Mouse (Mus musculus) MEL (cell line): ENCODE measurements around the gene Slc38a7. TPM values are rescaled to one million over a fixed set of nuclear protein-coding genes. Genes with fewer than 3 reads are reported as not detected.

Source experiments
- DNase-seq: peaks from one replicate; pipeline ENCODE4 v3.0.0; 2011; ENCODE audit warnings: low read depth, low spot score
- H3K27ac ChIP-seq: 2 replicates; pipeline ENCODE4 v1.5.1; 2012; ENCODE audit warnings: low read depth, mild to moderate bottlenecking, control low read depth, low read length, moderate library complexity; ENCODE audit not compliant: control insufficient read depth
- H3K27me3 ChIP-seq, 2 experiments: fragments of 150-350 bp in 1 of 2; sonication (generic) in 1 of 2; 2 replicates each; pipeline ENCODE4 v1.6.1; 2012; ENCODE audit warnings: low read length in 2 of 2, mild to moderate bottlenecking in 2 of 2, improper control_type of control experiment in 1 of 2, moderate library complexity in 1 of 2; ENCODE audit not compliant: insufficient read depth in 2 of 2, control insufficient read depth in 1 of 2
- H3K36me3 ChIP-seq, 2 experiments: 2 replicates each; pipeline ENCODE4 v1.6.1; 2012 to 2014; ENCODE audit warnings: low read length in 2 of 2, improper control_type of control experiment in 1 of 2, inconsistent platforms in 1 of 2, mild to moderate bottlenecking in 1 of 2; ENCODE audit not compliant: insufficient read depth in 2 of 2, control insufficient read depth in 1 of 2
- H3K4me1 ChIP-seq, 2 experiments: fragments of 150-350 bp in 1 of 2; sonication (generic) in 1 of 2; 2 replicates each; pipeline ENCODE4 v1.6.1; 2012; ENCODE audit warnings: low read length in 2 of 2, improper control_type of control experiment in 1 of 2, mild to moderate bottlenecking in 1 of 2; ENCODE audit not compliant: insufficient read depth in 2 of 2, control insufficient read depth in 1 of 2
- H3K4me3 ChIP-seq, 2 experiments: fragments of 150-350 bp in 1 of 2; sonication (generic) in 1 of 2; 2 replicates each; pipeline ENCODE4 v1.5.1; 2012; ENCODE audit warnings: low read depth in 2 of 2, low read length in 2 of 2, mild to moderate bottlenecking in 2 of 2, moderate library complexity in 2 of 2, control low read depth in 1 of 2, improper control_type of control experiment in 1 of 2; ENCODE audit not compliant: control insufficient read depth in 1 of 2, insufficient read depth in 1 of 2
- H3K79me2 ChIP-seq: 2 replicates; pipeline ENCODE4 v1.6.1; 2012; ENCODE audit warnings: mild to moderate bottlenecking, low read length, moderate library complexity; ENCODE audit not compliant: control insufficient read depth, poor library complexity, insufficient read depth
- H3K9ac ChIP-seq: 2 replicates; pipeline ENCODE4 v1.6.1; 2012; ENCODE audit warnings: low read depth, mild to moderate bottlenecking, control low read depth, low read length, moderate library complexity; ENCODE audit not compliant: control insufficient read depth, poor library complexity, severe bottlenecking
- H3K9me3 ChIP-seq: fragments of 150-350 bp; sonication (generic); replicated peaks from 2 replicates; pipeline ENCODE4 v1.6.1; 2012; ENCODE audit warnings: mild to moderate bottlenecking, low read length, improper control_type of control experiment, moderate library complexity; ENCODE audit not compliant: insufficient read depth
- BHLHE40 ChIP-seq: IDR thresholded peaks from 2 replicates; pipeline ENCODE4 v1.6.1; 2012; ENCODE audit warnings: low read depth, mild to moderate bottlenecking, inconsistent platforms, low read length, improper control_type of control experiment, borderline replicate concordance
- CHD1 ChIP-seq: IDR thresholded peaks from 2 replicates; pipeline ENCODE4 v1.6.1; 2012; ENCODE audit warnings: low read depth, mild to moderate bottlenecking, inconsistent platforms, low read length, improper control_type of control experiment
- CHD2 ChIP-seq: IDR thresholded peaks from 2 replicates; pipeline ENCODE4 v1.6.1; 2011; ENCODE audit warnings: low read length, improper control_type of control experiment
- CTCF ChIP-seq, 3 experiments: IDR thresholded peaks in 2 of 3; conservative IDR thresholded peaks in 1 of 3; 2 replicates each; pipeline ENCODE4 v1.5.1; 2011 to 2012; ENCODE audit warnings: low read length in 3 of 3, low read depth in 2 of 3, mild to moderate bottlenecking in 2 of 3, improper control_type of control experiment in 1 of 3, inconsistent platforms in 1 of 3, mixed read lengths in 1 of 3, moderate library complexity in 1 of 3; ENCODE audit not compliant: control insufficient read depth in 1 of 3, insufficient read depth in 1 of 3, poor library complexity in 1 of 3, severe bottlenecking in 1 of 3
- ETS1 ChIP-seq: IDR thresholded peaks from 2 replicates; pipeline ENCODE4 v1.6.1; 2012; ENCODE audit warnings: low read depth, mild to moderate bottlenecking, inconsistent platforms, low read length, improper control_type of control experiment, moderate library complexity
- GABPA ChIP-seq: IDR thresholded peaks from 2 replicates; pipeline ENCODE4 v1.6.1; 2012; ENCODE audit warnings: low read depth, mild to moderate bottlenecking, inconsistent platforms, low read length, improper control_type of control experiment, moderate library complexity
- GATA1 ChIP-seq: IDR thresholded peaks from 2 replicates; pipeline ENCODE4 v1.6.1; 2011; ENCODE audit warnings: low read depth, low read length, improper control_type of control experiment
- HCFC1 ChIP-seq: IDR thresholded peaks from 2 replicates; pipeline ENCODE4 v1.6.1; 2012; ENCODE audit warnings: low read depth, mild to moderate bottlenecking, inconsistent platforms, low read length, improper control_type of control experiment, moderate library complexity
- JUND ChIP-seq: IDR thresholded peaks from 2 replicates; pipeline ENCODE4 v1.6.1; 2011; ENCODE audit warnings: low read depth, mild to moderate bottlenecking, improper control_type of control experiment, low read length
- MAFK ChIP-seq: IDR thresholded peaks from 2 replicates; pipeline ENCODE4 v1.6.1; 2011; ENCODE audit warnings: low read depth, mild to moderate bottlenecking, low read length, improper control_type of control experiment, borderline replicate concordance
- MAZ ChIP-seq: IDR thresholded peaks from 2 replicates; pipeline ENCODE4 v1.6.1; 2012; ENCODE audit warnings: low read depth, mild to moderate bottlenecking, inconsistent platforms, low read length, improper control_type of control experiment
- MEF2A ChIP-seq: IDR thresholded peaks from 2 replicates; pipeline ENCODE4 v1.6.1; 2014; ENCODE audit warnings: low read depth, mild to moderate bottlenecking, inconsistent platforms, low read length, improper control_type of control experiment; ENCODE audit not compliant: poor library complexity, insufficient replicate concordance, severe bottlenecking; ENCODE audit errors: extremely low read depth
- MYB ChIP-seq: IDR thresholded peaks from 2 replicates; pipeline ENCODE4 v1.6.1; 2011; ENCODE audit warnings: mild to moderate bottlenecking, low read depth, low read length, improper control_type of control experiment
- NELFE ChIP-seq: IDR thresholded peaks from 2 replicates; pipeline ENCODE4 v1.6.1; 2011; ENCODE audit warnings: low read depth, low read length, improper control_type of control experiment
- POLR2A ChIP-seq, 2 experiments: IDR thresholded peaks; 2 replicates each; pipeline ENCODE4 v1.6.1; 2011 to 2012; ENCODE audit warnings: low read length in 2 of 2, mild to moderate bottlenecking in 2 of 2, control low read depth in 1 of 2, improper control_type of control experiment in 1 of 2, low read depth in 1 of 2, moderate library complexity in 1 of 2; ENCODE audit not compliant: control insufficient read depth in 1 of 2, insufficient read depth in 1 of 2, poor library complexity in 1 of 2
- POLR2AphosphoS2 ChIP-seq: IDR thresholded peaks from 2 replicates; pipeline ENCODE4 v1.6.1; 2011; ENCODE audit warnings: low read length, improper control_type of control experiment
- RCOR1 ChIP-seq: IDR thresholded peaks from 2 replicates; pipeline ENCODE4 v1.6.1; 2012; ENCODE audit warnings: low read depth, mild to moderate bottlenecking, inconsistent platforms, low read length, improper control_type of control experiment
- SMC3 ChIP-seq: IDR thresholded peaks from 2 replicates; pipeline ENCODE4 v1.6.1; 2011; ENCODE audit warnings: low read depth, low read length, improper control_type of control experiment
- TCF12 ChIP-seq: IDR thresholded peaks from 2 replicates; pipeline ENCODE4 v1.6.1; 2014; ENCODE audit warnings: low read depth, mild to moderate bottlenecking, inconsistent platforms, low read length, improper control_type of control experiment, moderate library complexity
- UBTF ChIP-seq: IDR thresholded peaks from 2 replicates; pipeline ENCODE4 v1.6.1; 2012; ENCODE audit warnings: low read depth, mild to moderate bottlenecking, inconsistent platforms, low read length, improper control_type of control experiment, moderate library complexity, borderline replicate concordance; ENCODE audit not compliant: insufficient read depth
- USF1 ChIP-seq: IDR thresholded peaks from 2 replicates; pipeline ENCODE4 v1.6.1; 2014; ENCODE audit warnings: low read depth, mild to moderate bottlenecking, inconsistent platforms, low read length, improper control_type of control experiment, moderate library complexity
- USF2 ChIP-seq, 2 experiments: IDR thresholded peaks; 2 replicates each; pipeline ENCODE4 v1.6.1; 2011 to 2012; ENCODE audit warnings: improper control_type of control experiment in 2 of 2, low read length in 2 of 2, borderline replicate concordance in 1 of 2, inconsistent platforms in 1 of 2, low read depth in 1 of 2, mild to moderate bottlenecking in 1 of 2; ENCODE audit not compliant: insufficient read depth in 1 of 2
- ZC3H11A ChIP-seq: IDR thresholded peaks from 2 replicates; pipeline ENCODE4 v1.6.1; 2012; ENCODE audit warnings: low read depth, mild to moderate bottlenecking, inconsistent platforms, low read length, improper control_type of control experiment
- ZKSCAN1 ChIP-seq: IDR thresholded peaks from 2 replicates; pipeline ENCODE4 v1.6.1; 2012; ENCODE audit warnings: low read depth, mild to moderate bottlenecking, inconsistent platforms, low read length, improper control_type of control experiment, moderate library complexity
- ZMIZ1 ChIP-seq: IDR thresholded peaks from 2 replicates; pipeline ENCODE4 v1.6.1; 2012; ENCODE audit warnings: low read depth, mild to moderate bottlenecking, inconsistent platforms, low read length, improper control_type of control experiment, moderate library complexity
- polyA plus RNA-seq, 2 experiments: library from polyadenylated mRNA; stranded (reverse) in 1 of 2; unstranded in 1 of 2; fragments of >175 nt in 1 of 2; fragments of >200 nt in 1 of 2; gene quantifications; 2 replicates each; pipeline versions ENCODE4 v1.2.1 to v1.2.4; 2012; ENCODE audit warnings: low replicate concordance in 2 of 2, low read depth in 1 of 2; ENCODE audit not compliant: insufficient read length in 2 of 2, insufficient read depth in 1 of 2, missing spikeins in 1 of 2
- total RNA-seq: library from RNA; depleted of rRNA; stranded (reverse); fragments of 300-350 nt; gene quantifications from 2 replicates; pipeline ENCODE4 v1.2.3, GENCODE M21; 2012

The Slc38a7 gene
- total and polyA plus RNA-seq, 3 experiments: 2.5 to 6.5 TPM; not detected in 1

DNA sequence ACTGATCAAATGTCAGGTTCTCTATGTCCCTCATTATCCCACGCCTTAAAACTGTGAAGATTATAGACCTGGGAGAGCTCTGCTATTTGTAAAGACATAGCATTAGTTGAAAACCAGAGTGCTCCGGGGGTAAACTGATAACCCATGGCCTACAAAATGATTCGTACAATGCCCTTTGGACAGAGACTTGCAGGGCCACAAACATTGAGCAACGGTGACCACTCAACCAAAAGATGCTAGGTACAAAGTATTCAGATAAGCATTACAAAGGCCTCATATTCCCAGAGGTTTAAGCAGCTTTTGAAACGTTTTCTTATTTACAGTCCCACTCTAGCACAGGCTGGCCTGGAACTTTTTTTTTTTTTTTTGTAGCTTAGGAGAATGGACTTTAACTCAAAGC is 32.6 kb upstream of the Slc38a7 start:
- no peak overlapping the region for H3K9ac ChIP-seq
- peaks cover 2 to 13% of the 10 kb centered on the region in 2 experiments for H3K4me1 ChIP-seq
- peaks cover 54% of the 10 kb centered on the region for H3K79me2 ChIP-seq
- H3K9me3 ChIP-seq: no peaks in the 10 kb centered on the region
- H3K36me3 ChIP-seq: peaks cover 0 to 21% of the 10 kb centered on the region in 2 experiments; a peak in 2 of 4 replicates
- TF ChIP-seq NELFE (no peak), MYB (no peak), GATA1 (no peak), GABPA (no peak), SMC3 (no peak), ZMIZ1 (no peak), ZC3H11A (no peak), USF2 (IDR thresholded peaks at IDR 0.05; ENCODE audit: borderline replicate concordance in 1 of 2, insufficient read depth in 1 of 2, low read depth in 1 of 2, low read length in 2 of 2) (no peak), POLR2AphosphoS2 (no peak), UBTF (no peak), MAZ (no peak), HCFC1 (no peak), ETS1 (no peak), TCF12 (no peak), JUND (no peak)
- no peak overlapping the region for H3K4me3 ChIP-seq
- DNase-seq: no peak
- H3K27me3 ChIP-seq: no peaks in the 10 kb centered on the region
- H3K27ac ChIP-seq: no peak overlapping the region

DNA sequence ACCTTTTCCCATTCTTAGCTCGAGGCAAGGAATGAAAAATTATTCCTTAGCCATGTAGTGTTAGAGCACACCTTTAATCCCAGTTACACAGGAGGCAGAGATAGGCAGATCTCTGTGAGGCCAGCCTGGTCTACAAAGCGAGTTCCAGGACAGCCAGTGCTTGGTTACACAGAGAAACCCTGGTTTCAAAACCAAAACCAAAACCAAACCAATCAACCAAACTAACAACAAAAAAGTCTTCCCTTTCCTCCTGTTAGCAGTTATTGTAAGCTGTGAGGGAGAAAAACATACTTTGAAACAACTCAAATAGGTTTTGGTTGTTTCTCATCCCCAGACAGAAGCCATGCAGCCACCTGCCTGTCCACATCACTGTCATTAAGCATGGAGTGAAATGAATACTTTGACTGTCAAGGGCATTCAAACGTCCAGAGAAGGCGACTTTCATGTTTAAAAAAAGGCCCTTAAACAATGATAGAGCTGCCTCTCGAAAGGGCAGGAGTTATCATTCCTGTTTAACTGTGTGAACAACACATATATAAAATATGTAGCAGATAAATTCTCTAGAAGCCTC is 32.0 kb upstream of the Slc38a7 start:
- no peak overlapping the region for H3K9ac ChIP-seq
- H3K27me3 ChIP-seq: no peaks in the 10 kb centered on the region
- H3K36me3 ChIP-seq: peaks cover 0 to 21% of the 10 kb centered on the region in 2 experiments; a peak in 2 of 4 replicates
- peaks cover 2 to 13% of the 10 kb centered on the region in 2 experiments for H3K4me1 ChIP-seq
- no peak for DNase-seq
- no peaks in the 10 kb centered on the region for H3K9me3 ChIP-seq
- no peak overlapping the region for H3K4me3 ChIP-seq
- no peak overlapping the region for H3K27ac ChIP-seq
- TF ChIP-seq CHD1 (no peak), MEF2A (no peak), CHD2 (no peak), MAFK (no peak), HCFC1 (no peak), TCF12 (no peak), CTCF (IDR thresholded peaks at IDR 0.05 in 2 of 3, conservative IDR thresholded peaks at IDR 0.05 in 1 of 3; ENCODE audit: control insufficient read depth in 1 of 3, insufficient read depth in 1 of 3, low read depth in 2 of 3, low read length in 3 of 3, poor library complexity in 1 of 3, severe bottlenecking in 1 of 3) (no peak), ZKSCAN1 (no peak), USF1 (no peak), RCOR1 (no peak), USF2 (IDR thresholded peaks at IDR 0.05; ENCODE audit: borderline replicate concordance in 1 of 2, insufficient read depth in 1 of 2, low read depth in 1 of 2, low read length in 2 of 2) (no peak), POLR2AphosphoS2 (no peak), BHLHE40 (no peak), SMC3 (no peak), POLR2A (IDR thresholded peaks at IDR 0.05; ENCODE audit: control insufficient read depth in 1 of 2, insufficient read depth in 1 of 2, low read depth in 1 of 2, low read length in 2 of 2, poor library complexity in 1 of 2) (no peak), UBTF (no peak), ETS1 (no peak)
- peaks cover 56% of the 10 kb centered on the region for H3K79me2 ChIP-seq
